ENCODE assay signal across 1 mouse cellular context in the genomic region with DNA sequence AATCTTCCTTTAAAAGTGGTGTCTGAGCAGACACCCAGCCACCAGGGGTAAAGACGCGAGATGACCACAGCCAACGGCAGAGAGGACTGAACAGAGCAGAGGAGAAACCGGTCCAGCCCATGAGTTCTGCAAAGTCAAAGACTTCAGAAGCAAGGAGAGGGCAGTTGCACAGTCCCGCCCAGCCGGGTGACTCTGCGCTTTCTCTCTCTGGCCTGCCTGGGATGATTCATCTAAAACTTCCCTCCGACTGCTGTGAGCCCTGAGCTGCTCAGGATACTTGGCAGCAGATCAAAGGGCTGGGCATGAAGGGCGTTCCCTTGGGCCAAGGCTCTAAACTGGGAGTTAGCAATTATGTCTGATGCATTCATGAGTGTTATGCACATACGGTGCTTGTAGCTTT.
TF ChIP-seq lines count a peak whose summit lies in the region.

No protein-coding gene starts in this region.

TF ChIP-seq in MEL, 35 proteins besides CTCF, POLR2A, EP300 and RAD21 (continued from another document):
- no peak for TF ChIP-seq USF2 (IDR thresholded peaks at IDR 0.05; ENCODE audit: borderline replicate concordance in 1 of 2, insufficient read depth in 1 of 2, low read depth in 1 of 2, low read length in 2 of 2)
- 0 out of 2 replicates have a peak, but pooled peaks have one; percentile 5 for TF ChIP-seq ELF1 (IDR thresholded peaks at IDR 0.05; ENCODE audit: low read depth, low read length)
- no peak; the same call in 1 of the 2 replicates for TF ChIP-seq SMC3 (IDR thresholded peaks at IDR 0.05; ENCODE audit: low read depth, low read length)
- peak; percentile 90 for TF ChIP-seq ETS1 (IDR thresholded peaks at IDR 0.05; ENCODE audit: low read depth, low read length)
- TF ChIP-seq KAT2A (conservative IDR thresholded peaks at IDR 0.05; ENCODE audit: low read depth, low read length) = peak; percentile 31; the same call in 1 of the 2 replicates
